Comparison of ENCODE assay signal across 24 mouse cellular contexts in genomic region chr19:14519186-14519585, GRCm38 (mm10).
"Had no signal": no experiment of that assay in that cellular context is flagged by ENCODE, and none has a peak within 500 bp of the region (broad histone marks: within the 10 kb centered on the region; RNA-seq: fewer than 3 reads in every experiment).

No protein-coding gene starts in this region.

- DNase-seq: cerebellum, adult 9-10 months; cerebellum, adult 9-11 months; cerebellum, postnatal 14 days; cerebellum, postnatal 25 days; cerebellum, postnatal 36 days; forebrain, postnatal 0 days; gastrocnemius, adult 2 months; gastrocnemius, postnatal 10 days; gastrocnemius, postnatal 14 days; gastrocnemius, postnatal 25 days; gastrocnemius, postnatal 36 days; heart, adult 11 months; heart, adult 18-20 months; heart, adult 2 months had no signal

- H3K36me3 ChIP-seq: forebrain, embryonic 15.5 days had no signal

- H3K4me2 ChIP-seq: embryonic facial prominence, embryonic 12.5 days; embryonic facial prominence, embryonic 13.5 days; embryonic facial prominence, embryonic 15.5 days; forebrain, embryonic 15.5 days had no signal

- H3K4me3 ChIP-seq: embryonic facial prominence, embryonic 10.5 days; embryonic facial prominence, embryonic 12.5 days; embryonic facial prominence, embryonic 13.5 days; embryonic facial prominence, embryonic 15.5 days; erythroblast, embryonic 14.5 days; forebrain, embryonic 10.5 days; forebrain, embryonic 12.5 days; forebrain, embryonic 13.5 days; forebrain, embryonic 15.5 days; gastrocnemius, adult 2 months; heart, adult 2 months; heart, embryonic 10.5 days had no signal

- H3K27me3 ChIP-seq: embryonic facial prominence, embryonic 12.5 days; embryonic facial prominence, embryonic 13.5 days; embryonic facial prominence, embryonic 15.5 days; forebrain, embryonic 15.5 days had no signal

- H3K4me1 ChIP-seq: embryonic facial prominence, embryonic 12.5 days; embryonic facial prominence, embryonic 13.5 days; embryonic facial prominence, embryonic 15.5 days; heart, embryonic 10.5 days had no signal

- H3K9me3 ChIP-seq: embryonic facial prominence, embryonic 10.5 days; embryonic facial prominence, embryonic 12.5 days; embryonic facial prominence, embryonic 13.5 days; embryonic facial prominence, embryonic 15.5 days; forebrain, embryonic 10.5 days; forebrain, embryonic 12.5 days; forebrain, embryonic 13.5 days; forebrain, embryonic 15.5 days; heart, embryonic 10.5 days had no signal

- H3K27ac ChIP-seq: embryonic facial prominence, embryonic 10.5 days; embryonic facial prominence, embryonic 12.5 days; embryonic facial prominence, embryonic 13.5 days; embryonic facial prominence, embryonic 15.5 days; forebrain, embryonic 10.5 days; forebrain, embryonic 12.5 days; forebrain, embryonic 15.5 days; gastrocnemius, adult 2 months; heart, adult 2 months; heart, embryonic 10.5 days had no signal

- H3K9ac ChIP-seq: embryonic facial prominence, embryonic 12.5 days; embryonic facial prominence, embryonic 13.5 days; embryonic facial prominence, embryonic 15.5 days; forebrain, embryonic 12.5 days; forebrain, embryonic 13.5 days; forebrain, embryonic 15.5 days; forebrain, postnatal 0 days had no signal
